Mouse (Mus musculus) cerebellum, adult 11 months (tissue): ENCODE results near the gene Fam240a.

Experiments
- DNase-seq: peaks from one replicate; pipeline ENCODE4 v3.0.0; 2022

The Fam240a gene

GRCm38 (mm10) chr9:110945343-110945742, 28.7 kb upstream of the Fam240a start:
- DNase-seq: no peak

- DNase-seq: no peak
Observed at GRCm38 (mm10) chr9:110944265-110944664, 27.6 kb upstream of the Fam240a start.

GRCm38 (mm10) chr9:110937506-110938490, 21.1 kb upstream of the Fam240a start:
- no peak for DNase-seq

- no peak for DNase-seq
Observed at GRCm38 (mm10) chr9:110935941-110936340, 19.3 kb upstream of the Fam240a start.

GRCm38 (mm10) chr9:110933850-110934437, 17.3 kb upstream of the Fam240a start:
- DNase-seq: no peak

GRCm38 (mm10) chr9:110931573-110931972, 14.9 kb upstream of the Fam240a start:
- no peak for DNase-seq

GRCm38 (mm10) chr9:110922759-110923158, 6.1 kb upstream of the Fam240a start:
- DNase-seq: peak; percentile 15

- DNase-seq: no peak
Observed at GRCm38 (mm10) chr9:110920665-110921419, 4.2 kb upstream of the Fam240a start.

GRCm38 (mm10) chr9:110915466-110915865, 1.2 kb downstream of the Fam240a start:
- DNase-seq: no peak

- DNase-seq: no peak
Observed at GRCm38 (mm10) chr9:110914631-110915236, 1.9 kb downstream of the Fam240a start.

- no peak for DNase-seq
Observed at GRCm38 (mm10) chr9:110909371-110909967, 7.2 kb downstream of the Fam240a start.

- DNase-seq: no peak
Observed at GRCm38 (mm10) chr9:110908631-110909016, 8.0 kb downstream of the Fam240a start.

- DNase-seq: no peak
Observed at GRCm38 (mm10) chr9:110907838-110908630, 8.6 kb downstream of the Fam240a start.

GRCm38 (mm10) chr9:110907201-110907837, 9.3 kb downstream of the Fam240a start:
- no peak for DNase-seq

GRCm38 (mm10) chr9:110902271-110902670, 14.4 kb downstream of the Fam240a start:
- no peak for DNase-seq

GRCm38 (mm10) chr9:110901204-110901603, 15.5 kb downstream of the Fam240a start:
- DNase-seq: no peak

- no peak for DNase-seq
Observed at GRCm38 (mm10) chr9:110899451-110900008, 17.1 kb downstream of the Fam240a start.

- DNase-seq: no peak
Observed at GRCm38 (mm10) chr9:110896595-110896994, 20.1 kb downstream of the Fam240a start.

GRCm38 (mm10) chr9:110895994-110896393, 20.7 kb downstream of the Fam240a start:
- no peak for DNase-seq

GRCm38 (mm10) chr9:110895507-110895906, 21.2 kb downstream of the Fam240a start:
- DNase-seq: no peak

- no peak for DNase-seq
Observed at GRCm38 (mm10) chr9:110893429-110893828, 23.2 kb downstream of the Fam240a start.
